Mouse (Mus musculus): ENCODE data around the gene Tmem204. TPM values are rescaled to one million over a fixed set of nuclear protein-coding genes. Genes with fewer than 3 reads are reported as not detected.

Tmem204 gene
- total RNA-seq, 1 experiment from 2014 or later: not detected

DNA sequence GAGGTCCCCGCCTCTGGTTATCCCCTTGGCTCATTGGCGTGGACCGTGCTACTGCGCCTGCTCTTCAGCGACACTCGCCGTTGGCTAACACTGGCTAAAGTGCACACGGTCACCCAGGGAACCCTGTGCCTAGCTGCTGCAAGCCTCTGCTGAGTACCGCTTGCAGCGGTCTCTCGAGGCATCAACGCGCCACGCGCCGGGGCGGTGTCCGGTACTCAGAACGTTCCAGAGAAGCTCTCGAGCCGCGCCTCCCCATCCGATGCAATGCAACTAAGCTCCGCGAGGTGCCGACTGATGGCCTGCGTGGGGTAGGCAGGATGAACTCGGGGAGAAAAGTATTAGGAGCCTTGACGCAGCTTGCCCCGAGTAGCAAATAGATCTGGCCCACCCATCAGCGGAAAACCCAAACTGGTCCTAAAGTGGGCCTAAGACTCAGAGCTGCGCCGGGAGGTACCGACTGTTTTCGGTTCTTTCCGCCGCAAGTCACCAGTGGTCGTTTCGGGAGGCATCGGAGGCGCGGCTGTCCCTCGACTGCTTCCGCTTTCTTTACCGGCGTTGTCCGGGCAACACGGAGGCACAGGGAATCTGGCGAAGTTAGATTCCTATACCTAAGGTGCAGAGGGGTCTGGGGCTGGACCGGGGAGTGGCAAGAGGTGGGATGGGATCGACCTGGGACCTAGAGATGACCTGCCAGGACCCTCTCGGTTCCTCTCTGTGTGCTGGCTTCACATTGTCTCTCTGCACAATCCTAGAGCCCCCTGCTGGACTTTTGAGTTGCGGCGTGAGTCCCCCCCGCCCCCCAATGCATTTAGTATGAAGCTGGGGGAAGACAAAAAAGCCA, 66.9 kb downstream of the Tmem204 start:
- peak; percentile 62 for ATAC-seq (replicated peaks; ENCODE audit: low read depth, poor library complexity, severe bottlenecking)

DNA sequence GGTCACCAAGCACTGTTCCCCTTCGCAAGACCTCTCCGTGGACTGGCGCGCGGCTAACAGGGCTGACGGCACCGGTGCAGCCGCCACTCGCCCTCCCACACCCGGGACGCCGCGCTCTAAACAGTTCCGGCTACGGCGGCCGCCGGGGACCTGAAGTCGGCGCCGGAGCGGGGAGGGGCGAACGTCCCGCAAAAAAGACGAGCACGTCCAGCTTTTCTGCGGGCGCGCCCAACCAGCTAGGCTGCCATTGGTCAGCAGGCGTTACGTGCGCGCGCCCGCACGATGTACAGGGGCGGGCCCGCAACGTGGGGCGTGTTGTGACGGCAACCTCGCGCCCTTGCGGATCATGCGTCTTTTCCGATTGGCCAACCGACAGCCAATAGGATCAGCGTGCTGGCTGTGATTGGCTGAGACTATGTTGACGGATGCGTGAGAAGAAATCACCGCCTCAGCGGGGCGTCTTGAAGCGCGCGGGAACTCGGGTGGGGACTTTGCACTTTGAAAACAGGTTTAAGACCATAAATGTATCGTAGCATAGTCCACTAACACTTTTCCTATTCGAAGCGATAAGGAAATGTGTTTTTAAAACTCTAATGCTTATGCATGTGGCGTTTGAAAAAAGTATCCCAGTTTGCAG, 67.6 kb downstream of the Tmem204 start, which contains the start of the genes Cramp1l and Ift140:
Gene Cramp1l, minus strand, starts transcription at position 134 of the 637 bp plus-strand sequence.
Gene Ift140, plus strand, starts transcription at position 431 of the 637 bp plus-strand sequence.
- ATAC-seq (replicated peaks; ENCODE audit: low read depth, poor library complexity, severe bottlenecking): peak; percentile 88

DNA sequence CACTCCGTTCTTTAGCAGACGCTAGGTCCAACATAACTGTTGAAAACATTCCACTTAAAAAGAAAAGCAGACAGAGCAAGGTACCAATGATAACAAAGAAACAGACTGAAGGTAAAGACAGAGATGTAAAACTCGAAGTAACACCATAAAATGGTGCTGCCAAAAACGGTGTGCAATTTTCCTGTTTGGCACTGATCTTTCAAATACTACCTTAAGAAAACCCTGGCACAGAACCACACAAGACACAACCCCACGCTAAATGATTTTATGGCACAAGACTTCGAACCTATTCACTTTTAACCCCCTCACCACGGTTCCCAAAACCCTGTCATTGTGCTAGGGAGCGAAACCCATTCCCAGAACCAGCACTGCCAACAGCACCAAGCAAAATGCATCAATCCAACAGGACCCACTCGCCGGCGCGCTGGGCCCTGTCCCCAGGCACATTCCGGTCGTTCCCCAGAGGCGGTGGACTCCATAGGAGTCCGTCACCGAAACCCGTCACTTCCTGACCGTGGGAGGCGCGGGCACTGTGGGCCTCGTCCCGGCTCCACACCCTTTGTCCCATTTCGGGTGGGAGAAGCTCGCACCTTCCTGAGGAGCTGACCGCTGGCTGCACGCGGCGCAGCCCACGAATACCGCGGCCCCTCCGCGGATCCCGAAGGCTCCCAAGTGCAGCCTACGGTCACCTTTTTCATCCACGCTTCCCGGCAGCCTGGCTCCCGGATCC, 68.4 kb downstream of the Tmem204 start:
- no peak for ATAC-seq (replicated peaks; ENCODE audit: low read depth, poor library complexity, severe bottlenecking)

DNA sequence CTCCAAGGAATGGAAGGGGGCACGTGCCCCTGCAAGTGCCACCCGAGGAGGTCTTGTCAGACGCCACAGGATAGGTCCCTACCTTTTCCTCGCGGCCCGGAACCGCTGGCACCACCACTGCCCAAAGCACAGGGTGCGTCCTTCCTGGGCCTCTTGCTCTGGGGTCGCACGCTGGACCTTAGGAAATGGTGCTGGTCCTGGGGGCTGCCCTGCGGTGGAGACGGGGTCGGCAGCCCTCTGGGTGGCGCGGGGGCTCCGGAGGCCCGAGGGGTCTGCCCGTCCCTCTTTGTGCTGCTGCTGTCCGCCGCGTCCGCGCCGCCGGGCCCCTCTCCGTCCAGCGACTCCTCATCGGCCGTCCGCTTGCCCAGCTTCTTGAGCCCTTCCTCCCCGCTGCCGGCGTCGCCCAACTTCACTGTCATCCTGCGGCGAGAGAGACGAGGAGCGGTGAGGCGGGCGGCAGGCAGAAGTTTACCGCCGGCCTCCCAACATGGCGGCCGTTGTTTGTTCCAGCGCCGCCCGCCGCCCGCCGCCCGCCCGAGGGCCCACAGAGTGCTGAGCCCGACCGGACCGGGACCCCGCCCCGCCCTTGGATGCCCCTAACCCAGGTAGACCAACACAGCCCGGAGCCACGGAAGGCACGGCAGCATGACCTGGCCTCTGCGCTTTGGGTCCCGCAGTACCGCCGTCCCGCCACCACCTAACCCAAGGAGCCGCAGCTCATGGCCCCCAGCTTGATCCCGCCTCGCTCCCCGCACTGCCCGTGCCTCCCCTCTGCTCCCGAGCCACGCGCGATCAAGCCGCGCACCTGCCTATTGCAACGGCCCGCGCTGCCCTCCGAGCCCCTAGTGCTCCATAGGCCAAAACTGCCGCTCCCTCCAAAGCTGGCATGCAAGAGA, 69.5 kb downstream of the Tmem204 start:
- ATAC-seq (replicated peaks; ENCODE audit: low read depth, poor library complexity, severe bottlenecking): no peak

Other genes starting within 250 kb of the Tmem204 start
- gene Hagh, start 243.4 kb downstream of the Tmem204 start, total RNA-seq (2017): 21.5 and 26.7 TPM in 2 replicates
- 24.6 and 25.9 TPM in 2 replicates for gene Fahd1, start 233.2 kb downstream of the Tmem204 start, total RNA-seq (2017)
- not detected in 2 replicates for gene Igfals, start 217.6 kb downstream of the Tmem204 start, total RNA-seq (2017)
- gene Nubp2, start 197.2 kb downstream of the Tmem204 start, total RNA-seq (2017): 35.6 and 45.6 TPM in 2 replicates
- 14.8 and 21.5 TPM in 2 replicates for gene Spsb3, start 196.9 kb downstream of the Tmem204 start, total RNA-seq (2017)
- gene Eme2, start 188.5 kb downstream of the Tmem204 start, total RNA-seq (2017): 9.2 and 22.7 TPM in 2 replicates
- gene Mrps34, start 188.5 kb downstream of the Tmem204 start, total RNA-seq (2017): 21.6 and 22.0 TPM in 2 replicates
- gene Nme3, start 187.1 kb downstream of the Tmem204 start, total RNA-seq (2017): 35.0 and 36.0 TPM in 2 replicates
- 21.0 and 33.2 TPM in 2 replicates for gene Mapk8ip3, start 146.6 kb downstream of the Tmem204 start, total RNA-seq (2017)
- 89.7 and 100 TPM in 2 replicates for gene Jpt2, start 122.9 kb downstream of the Tmem204 start, total RNA-seq (2017)
- gene Cramp1l, start 67.8 kb downstream of the Tmem204 start, total RNA-seq (2017): 10.5 and 14.8 TPM in 2 replicates
- 21.6 and 41.7 TPM in 2 replicates for gene Ift140, start 67.5 kb downstream of the Tmem204 start, total RNA-seq (2017)
- gene Telo2, start 32.4 kb upstream of the Tmem204 start, total RNA-seq (2017): 23.7 and 44.4 TPM in 2 replicates
- gene Ptx4, start 37.2 kb upstream of the Tmem204 start, total RNA-seq (2017): not detected in 2 replicates
- gene Clcn7, start 49.8 kb upstream of the Tmem204 start, total RNA-seq (2017): 4.1 and 7.3 TPM in 2 replicates
- 0.09 TPM in 1 of 2 replicates, not detected in the other for gene Ccdc154, start 78.9 kb upstream of the Tmem204 start, total RNA-seq (2017)
- not detected in 2 replicates for gene Gm38655, start 91.9 kb upstream of the Tmem204 start, total RNA-seq (2017)
- 10.9 and 11.6 TPM in 2 replicates for gene BC003965, start 101.0 kb upstream of the Tmem204 start, total RNA-seq (2017)
- 6.9 and 15.5 TPM in 2 replicates for gene Unkl, start 104.8 kb upstream of the Tmem204 start, total RNA-seq (2017)
- gene Gnptg, start 156.5 kb upstream of the Tmem204 start, total RNA-seq (2017): 13.6 and 14.3 TPM in 2 replicates
- 30.2 and 34.1 TPM in 2 replicates for gene Tsr3, start 156.6 kb upstream of the Tmem204 start, total RNA-seq (2017)
- 0.59 and 2.6 TPM in 2 replicates for gene Baiap3, start 172.8 kb upstream of the Tmem204 start, total RNA-seq (2017)
- 313 and 322 TPM in 2 replicates for gene Ube2i, start 191.0 kb upstream of the Tmem204 start, total RNA-seq (2017)
- gene Prss34, start 214.8 kb upstream of the Tmem204 start, total RNA-seq (2017): 1.2 and 1.5 TPM in 2 replicates
- not detected in 2 replicates for gene Prss28, start 225.1 kb upstream of the Tmem204 start, total RNA-seq (2017)
- gene Prss29, start 235.1 kb upstream of the Tmem204 start, total RNA-seq (2017): not detected in 2 replicates